Comparison of ENCODE assay signal across 17 mouse cellular contexts in the genomic region with DNA sequence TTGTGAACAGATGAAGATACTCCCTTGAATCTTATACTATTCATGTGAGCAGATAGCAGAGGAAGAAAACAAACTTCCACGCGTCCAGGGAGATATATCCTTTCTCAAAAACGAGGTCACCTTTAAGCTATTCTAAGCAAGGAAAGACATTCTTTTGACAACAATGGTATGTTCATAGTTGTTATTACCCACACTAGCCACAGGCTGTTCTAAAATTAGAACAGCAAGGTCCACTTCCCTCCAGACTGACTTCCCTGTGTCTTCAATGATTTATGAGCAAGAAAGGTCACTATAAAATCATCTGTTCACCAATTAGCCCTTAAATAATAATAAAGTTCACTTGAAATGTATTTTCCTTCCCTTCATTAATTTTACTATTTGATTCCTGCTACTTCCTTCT.
"Had no signal": no experiment of that assay in that cellular context is flagged by ENCODE, and none has a peak within 500 bp of the region (broad histone marks: within the 10 kb centered on the region; RNA-seq: fewer than 3 reads in every experiment).

No protein-coding gene starts in this region.

- H3K27me3 ChIP-seq: limb, embryonic 13.5 days; megakaryocyte, embryonic 14.5 days; midbrain, embryonic 15.5 days; neural tube, embryonic 12.5 days had no signal

- H3K27ac ChIP-seq: kidney, postnatal 0 days; layer of hippocampus, adult 2 months; limb, embryonic 13.5 days; liver, embryonic 14.5 days; midbrain, embryonic 15.5 days; neural tube, embryonic 12.5 days; stomach, postnatal 0 days had no signal

- ATAC-seq: lung, postnatal 0 days; midbrain, embryonic 15.5 days had no signal

- H3K9me3 ChIP-seq: limb, embryonic 13.5 days; megakaryocyte, embryonic 14.5 days; midbrain, embryonic 15.5 days; neural tube, embryonic 12.5 days had no signal

- H3K4me2 ChIP-seq: limb, embryonic 13.5 days; midbrain, embryonic 11.5 days; midbrain, embryonic 15.5 days; neural tube, embryonic 12.5 days had no signal

- H3K4me1 ChIP-seq: limb, embryonic 13.5 days; midbrain, embryonic 15.5 days; neural tube, embryonic 12.5 days had no signal

- DNase-seq: kidney, adult 8-10 months; kidney, postnatal 4 days; left cerebral cortex, postnatal 4 days; lung, adult 18-20 months; lung, postnatal 36 days; right cerebral cortex, postnatal 14 days; thymus, postnatal 14 days had no signal

- H3K36me3 ChIP-seq: limb, embryonic 13.5 days; midbrain, embryonic 15.5 days; neural tube, embryonic 12.5 days had no signal

- H3K9ac ChIP-seq: limb, embryonic 13.5 days; liver, embryonic 14.5 days; midbrain, embryonic 15.5 days; neural tube, embryonic 12.5 days had no signal

- H3K4me3 ChIP-seq: layer of hippocampus, adult 2 months; limb, embryonic 13.5 days; megakaryocyte, embryonic 14.5 days; midbrain, embryonic 15.5 days; neural tube, embryonic 12.5 days had no signal
